Mouse (Mus musculus) myocyte (in vitro differentiated cells): ENCODE data around the gene Lrrc8b. TPM values are rescaled to one million over a fixed set of nuclear protein-coding genes. Genes with fewer than 3 reads are reported as not detected.

Experiments
- H3K27me3 ChIP-seq: one replicate; pipeline ENCODE4 v1.6.1; 2011; ENCODE audit not compliant: control insufficient read depth, insufficient read depth, insufficient read length
- H3K36me3 ChIP-seq: one replicate; pipeline ENCODE4 v1.6.1; 2011; ENCODE audit not compliant: control insufficient read depth, insufficient read depth
- H3K4me2 ChIP-seq: one replicate; pipeline ENCODE4 v1.6.1; 2011; ENCODE audit warnings: low read depth, control low read depth
- H3K4me3 ChIP-seq: one replicate; pipeline ENCODE4 v1.5.1; 2011; ENCODE audit warnings: mild to moderate bottlenecking, control low read depth, moderate library complexity
- H3K79me2 ChIP-seq: one replicate; pipeline ENCODE4 v1.6.1; 2011; ENCODE audit not compliant: control insufficient read depth, insufficient read depth
- H3ac ChIP-seq: one replicate; pipeline ENCODE4 v1.6.1; 2011; ENCODE audit not compliant: control insufficient read depth, insufficient read length
- CEBPB ChIP-seq: IDR thresholded peaks from 2 replicates; pipeline ENCODE4 v1.6.1; 2011; ENCODE audit warnings: mild to moderate bottlenecking, moderate library complexity; ENCODE audit not compliant: poor library complexity, insufficient read depth, severe bottlenecking
- E2F4 ChIP-seq: IDR thresholded peaks from one replicate; pipeline ENCODE4 v1.6.1; 2011; ENCODE audit warnings: mild to moderate bottlenecking, control low read depth, moderate library complexity; ENCODE audit not compliant: insufficient read depth
- MAX ChIP-seq: IDR thresholded peaks from one replicate; pipeline ENCODE4 v1.6.1; 2011; ENCODE audit warnings: low read depth, mild to moderate bottlenecking, control low read depth
- MYOD1 ChIP-seq, 3 experiments: IDR thresholded peaks; one replicate each; pipeline ENCODE4 v1.6.1; 2011; ENCODE audit warnings: control low read depth in 2 of 3, low read depth in 2 of 3, mild to moderate bottlenecking in 2 of 3, moderate library complexity in 1 of 3; ENCODE audit not compliant: insufficient read length in 2 of 3, control insufficient read depth in 1 of 3
- MYOG ChIP-seq, 3 experiments: IDR thresholded peaks; one replicate each; pipeline ENCODE4 v1.6.1; 2011; ENCODE audit warnings: control low read depth in 2 of 3, low read depth in 2 of 3, mild to moderate bottlenecking in 2 of 3; ENCODE audit not compliant: insufficient read length in 2 of 3, control insufficient read depth in 1 of 3, insufficient read depth in 1 of 3
- POLR2A ChIP-seq: IDR thresholded peaks from one replicate; pipeline ENCODE4 v1.6.1; 2011; ENCODE audit warnings: low read depth, mild to moderate bottlenecking, control low read depth, moderate library complexity; ENCODE audit not compliant: insufficient read length
- POLR2AphosphoS2 ChIP-seq: IDR thresholded peaks from one replicate; pipeline ENCODE4 v1.6.1; 2011; ENCODE audit warnings: low read depth, control low read depth; ENCODE audit not compliant: insufficient read length
- REST ChIP-seq: IDR thresholded peaks from one replicate; pipeline ENCODE4 v1.6.1; 2011; ENCODE audit warnings: mild to moderate bottlenecking, control low read depth, moderate library complexity; ENCODE audit not compliant: insufficient read depth, insufficient read length
- SRF ChIP-seq: IDR thresholded peaks from one replicate; pipeline ENCODE4 v1.6.1; 2011; ENCODE audit warnings: low read depth; ENCODE audit not compliant: control insufficient read depth, insufficient read length
- TCF12 ChIP-seq: IDR thresholded peaks from one replicate; pipeline ENCODE4 v1.6.1; 2011; ENCODE audit warnings: mild to moderate bottlenecking, control low read depth; ENCODE audit not compliant: poor library complexity, insufficient read depth, severe bottlenecking
- TCF3 ChIP-seq: IDR thresholded peaks from one replicate; pipeline ENCODE4 v1.6.1; 2011; ENCODE audit warnings: low read depth, control low read depth; ENCODE audit not compliant: insufficient read length
- USF1 ChIP-seq: IDR thresholded peaks from one replicate; pipeline ENCODE4 v1.6.1; 2011; ENCODE audit warnings: low read depth, mild to moderate bottlenecking, control low read depth, moderate library complexity
- polyA plus RNA-seq: library from polyadenylated mRNA; unstranded; fragments of >200 nt; fragmentation: generic; extraction: Trizol; gene quantifications from one replicate; pipeline ENCODE4 v1.2.1, GENCODE M21; 2012; ENCODE audit warnings: missing spikeins

Lrrc8b gene
- polyA plus RNA-seq, 1 experiment = 4.4 TPM

DNA sequence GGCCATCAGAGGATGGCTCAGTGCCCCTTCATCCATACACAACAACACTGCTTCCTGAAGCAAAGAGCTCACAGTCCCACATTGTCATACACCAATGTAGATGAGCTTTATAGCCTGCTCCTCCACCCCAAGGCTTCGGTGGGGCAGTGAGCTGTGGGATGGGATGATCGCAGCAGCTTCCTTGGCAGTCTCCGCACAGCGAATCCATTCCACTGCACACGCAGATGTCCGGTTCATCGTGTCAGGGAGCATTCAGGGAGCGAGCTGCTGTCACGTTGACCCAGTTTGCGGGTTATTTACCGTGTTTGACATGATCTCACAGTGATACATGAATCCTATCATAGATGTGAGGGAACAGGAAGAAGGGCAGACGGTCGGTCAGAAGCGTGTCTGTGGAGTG, 69.3 kb downstream of the Lrrc8b start:
- H3K4me2 ChIP-seq = no peak overlapping the region
- H3K79me2 ChIP-seq = no peaks in the 10 kb centered on the region
- H3K4me3 ChIP-seq = no peak overlapping the region
- TF ChIP-seq POLR2AphosphoS2 (no peak), TCF3 (no peak)
- no peak overlapping the region for H3ac ChIP-seq
- H3K27me3 ChIP-seq = no peaks in the 10 kb centered on the region
- H3K36me3 ChIP-seq = no peaks in the 10 kb centered on the region

DNA sequence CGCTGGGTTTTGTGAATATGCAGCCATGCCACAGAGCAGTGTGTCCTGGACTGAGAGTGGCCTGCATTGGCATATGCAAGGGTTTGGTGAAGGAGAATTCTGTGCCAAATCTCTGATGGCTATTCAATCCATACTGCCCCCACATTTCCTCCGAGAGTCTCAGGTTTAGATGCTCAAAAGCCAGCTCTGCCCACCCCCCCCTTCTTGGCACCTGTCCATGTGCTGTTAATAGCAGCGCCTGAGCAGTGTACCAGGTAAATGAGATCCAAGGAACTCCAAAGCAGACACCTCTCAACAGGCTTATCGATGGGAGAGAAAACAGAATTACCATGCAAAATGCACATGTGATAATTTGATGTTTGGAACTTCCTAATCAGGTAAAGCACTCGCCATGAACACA, 74.6 kb downstream of the Lrrc8b start:
- TF ChIP-seq MYOG (IDR thresholded peaks at IDR 0.05; ENCODE audit: control insufficient read depth in 1 of 3, insufficient read depth in 1 of 3, insufficient read length in 2 of 3, low read depth in 2 of 3) (no peak), POLR2AphosphoS2 (no peak), USF1 (no peak), MYOD1 (IDR thresholded peaks at IDR 0.05; ENCODE audit: control insufficient read depth in 1 of 3, insufficient read length in 2 of 3, low read depth in 2 of 3) (no peak), POLR2A (no peak), TCF12 (no peak), REST (no peak), TCF3 (no peak), CEBPB (no peak), SRF (no peak), MAX (no peak), E2F4 (no peak)
- H3K79me2 ChIP-seq = no peaks in the 10 kb centered on the region
- no peak overlapping the region for H3K4me3 ChIP-seq
- H3K27me3 ChIP-seq = no peaks in the 10 kb centered on the region
- H3K36me3 ChIP-seq = no peaks in the 10 kb centered on the region
- H3K4me2 ChIP-seq = no peak overlapping the region
- H3ac ChIP-seq = no peak overlapping the region

DNA sequence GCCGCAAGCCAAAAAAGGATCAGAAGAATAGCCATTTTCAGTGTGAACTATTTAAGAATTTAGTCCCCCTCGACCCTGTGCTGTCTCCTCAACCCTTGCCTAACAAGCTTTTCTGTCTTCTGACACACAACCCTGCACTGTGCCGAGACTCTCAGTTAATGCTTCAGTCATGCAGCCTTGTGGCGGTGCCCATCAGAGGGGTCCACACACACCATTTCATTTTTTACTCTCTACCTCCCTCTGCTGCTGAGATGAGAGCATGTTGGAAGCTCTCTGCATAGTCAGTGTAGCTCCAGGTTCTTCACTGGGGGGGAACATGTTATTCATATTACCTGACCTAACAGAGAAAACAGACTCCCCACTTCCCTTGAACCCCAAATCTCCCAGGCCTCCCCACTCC, 75.8 kb downstream of the Lrrc8b start:
- Histone ChIP-seq H3K4me3 (no peak overlapping the region), H3K4me2 (no peak overlapping the region), H3K36me3 (no peaks in the 10 kb centered on the region), H3K79me2 (no peaks in the 10 kb centered on the region), H3ac (no peak overlapping the region), H3K27me3 (no peaks in the 10 kb centered on the region)
- TF ChIP-seq POLR2AphosphoS2 = no peak
- TF ChIP-seq SRF = no peak
- TF ChIP-seq TCF3 = no peak
- TF ChIP-seq POLR2A = no peak
- TF ChIP-seq CEBPB = no peak
- no peak for TF ChIP-seq USF1
- no peak for TF ChIP-seq MYOG (IDR thresholded peaks at IDR 0.05; ENCODE audit: control insufficient read depth in 1 of 3, insufficient read depth in 1 of 3, insufficient read length in 2 of 3, low read depth in 2 of 3)
- no peak for TF ChIP-seq E2F4
- TF ChIP-seq MYOD1 (IDR thresholded peaks at IDR 0.05; ENCODE audit: control insufficient read depth in 1 of 3, insufficient read length in 2 of 3, low read depth in 2 of 3) = no peak
- no peak for TF ChIP-seq MAX
- no peak for TF ChIP-seq TCF12
- no peak for TF ChIP-seq REST

DNA sequence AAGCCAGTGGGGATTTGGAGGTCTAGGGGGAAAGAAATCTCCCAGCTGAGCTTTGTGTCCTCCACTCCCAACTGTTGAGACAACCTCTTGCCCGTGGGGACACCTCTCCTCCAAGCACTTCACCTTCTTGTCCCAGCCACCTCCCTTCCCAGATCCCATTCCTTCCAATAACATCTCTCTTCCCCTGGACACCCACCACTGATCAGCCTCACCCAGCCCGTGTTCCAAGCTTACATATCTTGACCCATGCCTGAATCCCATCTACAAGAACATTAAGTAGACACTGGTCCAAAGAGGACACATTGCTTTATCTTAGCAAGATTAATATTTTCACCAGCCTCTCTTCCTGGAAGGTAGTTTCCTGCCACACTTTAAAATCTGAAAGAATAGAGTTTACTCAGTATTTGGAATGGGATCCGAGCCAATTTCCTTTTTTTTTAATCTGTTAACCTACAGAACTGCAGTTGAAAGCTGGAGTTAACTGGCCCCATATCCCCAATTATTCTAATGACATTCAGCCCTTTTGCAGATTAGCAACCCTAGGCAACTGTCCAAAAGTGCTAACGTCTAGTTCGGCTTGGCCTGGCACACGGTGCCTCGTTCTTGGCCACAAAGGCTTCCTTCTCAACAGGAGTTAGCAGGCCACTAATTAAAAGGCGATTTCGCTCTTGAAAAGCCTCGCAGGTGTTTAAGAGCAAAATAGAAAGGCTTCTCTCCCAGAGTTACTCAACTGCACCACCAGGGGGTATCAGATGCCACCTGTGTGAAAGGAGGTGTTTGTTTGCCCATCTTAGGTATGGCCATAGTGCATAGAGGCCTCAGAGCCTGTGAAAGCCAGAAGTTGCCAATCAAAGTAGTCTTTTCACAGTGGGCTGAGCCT, 77.0 kb downstream of the Lrrc8b start:
- Histone ChIP-seq H3K4me3 (no peak overlapping the region), H3K4me2 (no peak overlapping the region)

More for the DNA sequence above, 77.0 kb downstream of the Lrrc8b start:
- no peaks in the 10 kb centered on the region for H3K79me2 ChIP-seq
- no peaks in the 10 kb centered on the region for H3K27me3 ChIP-seq
- H3ac ChIP-seq = no peak overlapping the region
- TF ChIP-seq SRF = no peak
- TF ChIP-seq CEBPB = no peak
- no peak for TF ChIP-seq POLR2AphosphoS2
- no peak for TF ChIP-seq USF1
- TF ChIP-seq MYOG (IDR thresholded peaks at IDR 0.05; ENCODE audit: control insufficient read depth in 1 of 3, insufficient read depth in 1 of 3, insufficient read length in 2 of 3, low read depth in 2 of 3) = no peak
- TF ChIP-seq MYOD1 (IDR thresholded peaks at IDR 0.05; ENCODE audit: control insufficient read depth in 1 of 3, insufficient read length in 2 of 3, low read depth in 2 of 3) = no peak
- TF ChIP-seq E2F4 = no peak
- no peak for TF ChIP-seq TCF12
- no peak for TF ChIP-seq REST
- TF ChIP-seq POLR2A = no peak
- no peak for TF ChIP-seq TCF3
- no peak for TF ChIP-seq MAX
- no peaks in the 10 kb centered on the region for H3K36me3 ChIP-seq
